ENCODE assay signal across 14 mouse cellular contexts in the genomic region with DNA sequence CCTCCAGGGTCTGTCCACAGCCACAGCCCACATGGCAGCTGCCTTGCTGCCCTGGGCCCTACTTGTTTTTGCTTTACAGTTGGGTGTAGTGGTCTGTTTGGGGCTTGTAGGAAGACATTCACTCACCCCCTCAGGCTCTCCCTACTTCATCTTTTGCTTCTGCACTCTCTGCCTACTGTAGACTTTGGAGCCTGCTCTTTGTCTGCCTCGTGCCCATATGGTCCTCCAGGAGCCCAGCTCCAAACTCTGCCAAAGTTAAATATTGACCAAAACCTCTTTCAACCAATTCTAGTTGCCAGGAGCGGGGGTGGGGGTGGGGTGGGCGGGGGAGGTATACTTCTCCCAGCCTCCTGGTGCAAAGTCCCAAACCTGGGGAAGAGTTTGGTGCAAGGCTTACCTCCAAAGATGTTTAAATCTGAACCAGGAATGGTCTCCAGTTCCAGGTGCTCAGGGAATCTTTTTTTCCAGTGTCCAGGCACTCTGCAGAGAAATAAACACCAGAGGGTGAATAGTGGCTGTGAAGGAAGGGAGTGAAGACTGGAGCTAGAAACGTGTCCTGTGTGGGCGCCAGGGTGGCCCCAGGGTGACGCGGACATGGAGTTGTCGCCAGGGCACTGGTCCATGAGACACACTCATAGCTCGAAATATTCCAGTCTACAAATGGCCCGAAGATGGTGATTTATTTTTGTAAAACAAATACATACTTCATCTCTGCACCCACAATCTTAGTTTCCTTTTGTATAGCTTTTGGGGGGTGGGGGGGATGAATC. TPM values are rescaled to one million over a fixed set of nuclear protein-coding genes. Genes with fewer than 3 reads are reported as not detected.
DNase-seq lines count a peak whose midpoint lies in the region; ATAC-seq lines count a peak whose summit lies in the region.
"Had no signal": no experiment of that assay in that cellular context is flagged by ENCODE, and none has a peak within 500 bp of the region (broad histone marks: within the 10 kb centered on the region; RNA-seq: fewer than 3 reads in every experiment).

No protein-coding gene starts in this region.

- peak; percentile 86 for DNase-seq in heart, adult 11 months
- DNase-seq in heart, adult 9 months (ENCODE audit: low spot score in 2 of 2): no peak
- DNase-seq in kidney, postnatal 14 days: peak; percentile 78
- no peak for DNase-seq in urinary bladder, postnatal 14 days (ENCODE audit: low spot score)
- no peak for DNase-seq in frontal cortex, postnatal 25 days (ENCODE audit: low spot score in 2 of 2)
- DNase-seq: B cell, adult 2 months had no signal

- H3K4me1 ChIP-seq in hindbrain, embryonic 16.5 days (ENCODE audit: control insufficient read depth, insufficient read depth, low read depth, low read length): no peaks in the 10 kb centered on the region; the same call in 1 of the 2 replicates
- H3K4me1 ChIP-seq in neural tube, embryonic 15.5 days: peaks cover 87% of the 10 kb centered on the region
- H3K4me1 ChIP-seq: forebrain, embryonic 12.5 days had no signal

- no peaks in the 10 kb centered on the region for H3K9me3 ChIP-seq in hindbrain, embryonic 16.5 days (ENCODE audit: control insufficient read depth, low read length)
- H3K9me3 ChIP-seq in neural tube, embryonic 15.5 days (replicated peaks): no peaks in the 10 kb centered on the region
- H3K9me3 ChIP-seq: forebrain, embryonic 12.5 days had no signal

- no peak for ATAC-seq in hindbrain, embryonic 16.5 days
- no peak for ATAC-seq in neural tube, embryonic 15.5 days (ENCODE audit: low FRiP score)
- no peak for ATAC-seq in megakaryocyte progenitor cell, adult 5-6 weeks (replicated peaks; ENCODE audit: poor library complexity)

- H3K4me2 ChIP-seq in hindbrain, embryonic 16.5 days (ENCODE audit: low read length): peak overlapping the region; percentile 38
- H3K4me2 ChIP-seq in neural tube, embryonic 15.5 days: peak overlapping the region; percentile 35; the same call in 1 of the 2 replicates
- H3K4me2 ChIP-seq: forebrain, embryonic 12.5 days had no signal

- 13% methylated on average over 10 of the region's 10 CpGs for WGBS in hindbrain, embryonic 16.5 days
- WGBS in neural tube, embryonic 15.5 days: 17% methylated on average over 10 of the region's 10 CpGs

- peaks cover 48% of the 10 kb centered on the region for H3K27me3 ChIP-seq in hindbrain, embryonic 16.5 days (replicated peaks; ENCODE audit: control insufficient read depth, insufficient read depth, low read length)
- H3K27me3 ChIP-seq in neural tube, embryonic 15.5 days (replicated peaks): no peaks in the 10 kb centered on the region

- peak overlapping the region; percentile 41 for H3K9ac ChIP-seq in hindbrain, embryonic 16.5 days (ENCODE audit: low read depth, low read length)
- no peak overlapping the region; the same call in 1 of the 2 replicates for H3K9ac ChIP-seq in neural tube, embryonic 15.5 days (replicated peaks)
- H3K9ac ChIP-seq: forebrain, embryonic 12.5 days had no signal

- peak overlapping the region; percentile 12 for H3K4me3 ChIP-seq in hindbrain, embryonic 16.5 days (ENCODE audit: low read length)
- H3K4me3 ChIP-seq in neural tube, embryonic 15.5 days (replicated peaks): no peak overlapping the region
- H3K4me3 ChIP-seq: forebrain, embryonic 12.5 days; layer of hippocampus, adult 2 months had no signal

- no peaks in the 10 kb centered on the region for H3K36me3 ChIP-seq in hindbrain, embryonic 16.5 days (ENCODE audit: control insufficient read depth, insufficient read depth, low read length)
- H3K36me3 ChIP-seq in neural tube, embryonic 15.5 days: peaks cover 3% of the 10 kb centered on the region; the same call in 1 of the 2 replicates
- H3K36me3 ChIP-seq: forebrain, embryonic 12.5 days had no signal

- H3K27ac ChIP-seq in hindbrain, embryonic 16.5 days (ENCODE audit: low read depth, low read length): peak overlapping the region; percentile 75
- peak overlapping the region; percentile 68 for H3K27ac ChIP-seq in neural tube, embryonic 15.5 days (replicated peaks)
- H3K27ac ChIP-seq: forebrain, embryonic 12.5 days; layer of hippocampus, adult 2 months; macrophage had no signal

RNA-seq across cellular contexts. Expression of gene 5730596B20Rik, which starts 6.2 kb away (rescaled TPM):
- polyA plus RNA-seq in hindbrain, embryonic 16.5 days (2015; fragmentation: Nextera tagmentation; extraction: Ambion mirVana): 3.4 and 3.6 TPM in 2 replicates
- 1.4 and 3.0 TPM in 2 replicates for polyA plus RNA-seq in neural tube, embryonic 15.5 days (2015; fragmentation: Nextera tagmentation; extraction: Ambion mirVana)
- total RNA-seq in megakaryocyte progenitor cell, adult 5-6 weeks (2015): not detected in 2 replicates
- not detected in 2 replicates for total RNA-seq in megakaryocyte progenitor cell, adult 5-6 weeks (2017)
- total RNA-seq: layer of hippocampus, adult 2 months had no signal
- polyA plus RNA-seq: cortical plate, adult 2 months; forebrain, embryonic 12.5 days; macrophage had no signal

RNA-seq across cellular contexts. Expression of gene Hoxa4, which starts 8.1 kb away (rescaled TPM):
- polyA plus RNA-seq in hindbrain, embryonic 16.5 days (2015; fragmentation: Nextera tagmentation; extraction: Ambion mirVana): 5.6 and 8.8 TPM in 2 replicates
- polyA plus RNA-seq in neural tube, embryonic 15.5 days (2015; fragmentation: Nextera tagmentation; extraction: Ambion mirVana): 2.3 and 5.7 TPM in 2 replicates
- total RNA-seq in megakaryocyte progenitor cell, adult 5-6 weeks (2015): 0.88 and 1.9 TPM in 2 replicates
- total RNA-seq in megakaryocyte progenitor cell, adult 5-6 weeks (2017): 0.71 and 1.3 TPM in 2 replicates
- total RNA-seq: layer of hippocampus, adult 2 months had no signal
- polyA plus RNA-seq: cortical plate, adult 2 months; forebrain, embryonic 12.5 days had no signal

RNA-seq across cellular contexts. Expression of gene Hoxa2, which starts 18.9 kb away (rescaled TPM):
- polyA plus RNA-seq in hindbrain, embryonic 16.5 days (2015; fragmentation: Nextera tagmentation; extraction: Ambion mirVana): 20.3 and 22.5 TPM in 2 replicates
- polyA plus RNA-seq in neural tube, embryonic 15.5 days (2015; fragmentation: Nextera tagmentation; extraction: Ambion mirVana): 7.2 and 12.0 TPM in 2 replicates
- total RNA-seq in megakaryocyte progenitor cell, adult 5-6 weeks (2015): 0.86 TPM in 1 of 2 replicates, not detected in the other
- total RNA-seq in megakaryocyte progenitor cell, adult 5-6 weeks (2017): 0.34 TPM in 1 of 2 replicates, not detected in the other
- total RNA-seq: layer of hippocampus, adult 2 months had no signal
- polyA plus RNA-seq: cortical plate, adult 2 months; forebrain, embryonic 12.5 days; macrophage had no signal

RNA-seq across cellular contexts. Expression of gene Hoxa5, which starts 20.9 kb away (rescaled TPM):
- 85.9 and 106 TPM in 2 replicates for polyA plus RNA-seq in hindbrain, embryonic 16.5 days (2015; fragmentation: Nextera tagmentation; extraction: Ambion mirVana)
- 26.8 and 73.9 TPM in 2 replicates for polyA plus RNA-seq in neural tube, embryonic 15.5 days (2015; fragmentation: Nextera tagmentation; extraction: Ambion mirVana)
- total RNA-seq in megakaryocyte progenitor cell, adult 5-6 weeks (2015): 2.3 and 3.1 TPM in 2 replicates
- total RNA-seq in megakaryocyte progenitor cell, adult 5-6 weeks (2017): 0.83 and 1.1 TPM in 2 replicates
- total RNA-seq: layer of hippocampus, adult 2 months had no signal
- polyA plus RNA-seq: cortical plate, adult 2 months; forebrain, embryonic 12.5 days had no signal

RNA-seq across cellular contexts. Expression of gene Hoxa6, which starts 25.0 kb away (rescaled TPM):
- 9.4 and 9.9 TPM in 2 replicates for polyA plus RNA-seq in hindbrain, embryonic 16.5 days (2015; fragmentation: Nextera tagmentation; extraction: Ambion mirVana)
- polyA plus RNA-seq in neural tube, embryonic 15.5 days (2015; fragmentation: Nextera tagmentation; extraction: Ambion mirVana): 10.3 and 15.0 TPM in 2 replicates
- 0.22 TPM in 1 of 2 replicates, not detected in the other for total RNA-seq in megakaryocyte progenitor cell, adult 5-6 weeks (2015)
- total RNA-seq in megakaryocyte progenitor cell, adult 5-6 weeks (2017): not detected in 2 replicates
- total RNA-seq: heart, adult 8-10 months; layer of hippocampus, adult 2 months had no signal
- polyA plus RNA-seq: cortical plate, adult 2 months; forebrain, embryonic 12.5 days; macrophage had no signal

Comparison
In these comparisons a context has a peak if more than half of its experiments do, and no peak if none do; other contexts are left out.
1. DNase-seq: peak in heart, adult 11 months (single experiment) and kidney, postnatal 14 days (single experiment); none in heart, adult 9 months (0 of 2), urinary bladder, postnatal 14 days (single experiment) and frontal cortex, postnatal 25 days (0 of 2).